11 mouse cellular contexts compared by ENCODE assay signal in the genomic region with DNA sequence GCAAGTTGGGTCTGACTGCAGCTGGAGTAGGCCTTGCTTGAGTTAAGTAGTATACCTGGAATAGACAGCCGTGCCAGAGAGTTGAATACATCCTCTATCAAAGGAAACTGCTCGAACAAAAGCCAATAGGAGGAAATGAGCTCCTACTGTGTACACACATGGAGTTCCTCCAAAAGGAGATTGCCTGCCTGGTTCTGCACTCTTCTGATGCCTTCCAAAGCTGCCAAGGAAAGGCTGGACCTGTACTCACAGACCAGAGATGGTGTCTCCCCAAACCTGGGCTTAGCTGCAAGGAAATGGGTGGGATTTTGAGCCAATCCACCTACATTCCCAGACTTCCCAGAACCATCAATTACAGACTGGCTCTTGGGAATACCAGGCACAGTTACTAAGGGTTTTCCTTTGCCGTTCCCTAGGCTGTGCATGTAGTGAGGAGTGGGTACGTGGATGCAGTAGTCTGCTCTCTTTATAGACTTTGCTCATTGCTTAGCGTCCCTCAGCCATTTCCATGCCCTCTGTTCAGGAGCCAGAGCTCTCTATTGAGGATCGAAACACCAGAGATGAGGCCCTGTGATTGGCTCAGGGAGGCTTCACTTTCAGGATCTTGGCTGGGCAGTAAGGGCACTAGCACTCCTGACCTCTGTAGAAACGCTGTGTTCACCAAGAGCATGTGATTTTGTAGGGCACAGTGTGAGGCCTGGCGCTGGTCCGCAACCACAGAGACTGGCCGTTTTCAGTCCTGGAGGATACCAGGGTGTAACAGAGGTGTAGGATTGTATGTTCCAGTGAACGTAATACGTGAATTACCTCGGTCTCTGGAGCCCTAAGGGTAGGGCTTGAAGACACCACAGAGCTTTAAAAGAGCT. TPM values are rescaled to one million over a fixed set of nuclear protein-coding genes. Genes with fewer than 3 reads are reported as not detected.
DNase-seq lines count a peak whose midpoint lies in the region; ATAC-seq and TF ChIP-seq lines count a peak whose summit lies in the region.
"Had no signal": no experiment of that assay in that cellular context is flagged by ENCODE, and none has a peak within 500 bp of the region (broad histone marks: within the 10 kb centered on the region; RNA-seq: fewer than 3 reads in every experiment).

No protein-coding gene starts in this region.

- H3K4me1 ChIP-seq in intestine, postnatal 0 days (replicated peaks; ENCODE audit: control insufficient read depth, insufficient read depth, low read length), result peaks cover 46% of the 10 kb centered on the region

- H3K79me3 ChIP-seq in C2C12 (ENCODE audit: low read depth), result peaks cover 57% of the 10 kb centered on the region

- ATAC-seq in intestine, postnatal 0 days, result peak; percentile 34; the same call in 1 of the 2 replicates

- H3K9me3 ChIP-seq in intestine, postnatal 0 days (ENCODE audit: control insufficient read depth), result no peaks in the 10 kb centered on the region
- H3K9me3 ChIP-seq: G1E; midbrain, embryonic 12.5 days had no signal

- H3K79me2 ChIP-seq in C2C12 (ENCODE audit: control insufficient read depth, insufficient read depth), result peaks cover 93% of the 10 kb centered on the region

- no peak for TF ChIP-seq CTCF in C2C12 (IDR thresholded peaks at IDR 0.05; ENCODE audit: control insufficient read depth, insufficient read depth, insufficient read length)
- TF ChIP-seq CTCF in intestine, postnatal 0 days (IDR thresholded peaks at IDR 0.05; ENCODE audit: low read depth), result no peak

- peak; percentile 99 for DNase-seq in heart, adult 11 months
- DNase-seq in heart, postnatal 36 days, result no peak
- DNase-seq in cerebellum, postnatal 14 days, result peak; percentile 46 to 55
- DNase-seq in testis, postnatal 10 days (ENCODE audit: low spot score), result no peak
- DNase-seq in layer of hippocampus, adult 9-11 months, result no peak
- no peak for DNase-seq in left cerebral cortex, postnatal 36 days (ENCODE audit: low spot score in 2 of 2)
- DNase-seq: thymus, postnatal 25 days had no signal

- no peaks in the 10 kb centered on the region for H3K27me3 ChIP-seq in C2C12 (ENCODE audit: control insufficient read depth, insufficient read depth, insufficient read length)
- H3K27me3 ChIP-seq in intestine, postnatal 0 days (replicated peaks; ENCODE audit: control insufficient read depth, insufficient read depth, low read length), result no peaks in the 10 kb centered on the region
- H3K27me3 ChIP-seq: midbrain, embryonic 12.5 days had no signal

- intact Hi-C loops in heart, postnatal 36 days (cut with DNase I), result loop anchor here (2.0 to 5.0 kb wide), 3 partner anchors 19 to 57 kb away; no protein-coding TSS in a partner anchor
- intact Hi-C loops in left cerebral cortex, postnatal 36 days (cut with DNase I), result no loop called here

- WGBS in intestine, postnatal 0 days, result 71% methylated on average over 13 of the region's 13 CpGs

- H3K4me2 ChIP-seq in intestine, postnatal 0 days (replicated peaks; ENCODE audit: low read depth), result peak overlapping the region; percentile 42; the same call in 1 of the 2 replicates
- H3K4me2 ChIP-seq: midbrain, embryonic 12.5 days had no signal

- no peak overlapping the region for H3K9ac ChIP-seq in intestine, postnatal 0 days (ENCODE audit: low read depth, low read length)
- H3K9ac ChIP-seq: midbrain, embryonic 12.5 days had no signal

- no peak overlapping the region for H3K4me3 ChIP-seq in C2C12 (ENCODE audit: insufficient read depth, poor library complexity, severe bottlenecking)
- H3K4me3 ChIP-seq in intestine, postnatal 0 days (ENCODE audit: low read depth, low read length), result no peak overlapping the region
- H3K4me3 ChIP-seq: midbrain, embryonic 12.5 days had no signal

- H3K36me3 ChIP-seq in C2C12 (ENCODE audit: control insufficient read depth, insufficient read depth), result peaks cover 10% of the 10 kb centered on the region
- peaks cover 7% of the 10 kb centered on the region; the same call in 1 of the 2 replicates for H3K36me3 ChIP-seq in intestine, postnatal 0 days (ENCODE audit: control insufficient read depth, insufficient read depth)
- H3K36me3 ChIP-seq: midbrain, embryonic 12.5 days had no signal

- H3ac ChIP-seq in C2C12 (ENCODE audit: control insufficient read depth, insufficient read length, low read depth), result peak overlapping the region; percentile 63

- peak overlapping the region; percentile 61 for H3K27ac ChIP-seq in intestine, postnatal 0 days (ENCODE audit: low read depth, low read length)
- H3K27ac ChIP-seq: midbrain, embryonic 12.5 days had no signal

TF ChIP-seq in C2C12, 6 proteins besides CTCF, POLR2A, EP300 and RAD21:
- TF ChIP-seq MYOD1 (IDR thresholded peaks at IDR 0.05; ENCODE audit: control insufficient read depth, insufficient read length, low read depth), result no peak

RNA-seq across cellular contexts. Expression of a gene that starts 20.1 kb away (rescaled TPM):
- 100 to 1,000 TPM; 248 to 254 TPM for total RNA-seq in heart, postnatal 36 days (2021)
- 42.1 TPM for polyA plus RNA-seq in C2C12 (2012; fragmentation: generic; extraction: Trizol)
- 94.4 and 99.0 TPM in 2 replicates for polyA plus RNA-seq in intestine, postnatal 0 days (2015; fragmentation: Nextera tagmentation; extraction: Ambion mirVana)
- 100 to 1,000 TPM; 223 to 270 TPM for total RNA-seq in left cerebral cortex, postnatal 36 days (2021)

Comparison
In these comparisons a context has a peak if more than half of its experiments do, and no peak if none do; other contexts are left out.
1. DNase-seq: peak in heart, adult 11 months (single experiment) and cerebellum, postnatal 14 days (2 of 2); none in heart, postnatal 36 days (0 of 2), testis, postnatal 10 days (single experiment), layer of hippocampus, adult 9-11 months (single experiment) and left cerebral cortex, postnatal 36 days (0 of 2).